Mouse (Mus musculus) neural tube, embryonic 15.5 days (tissue): ENCODE measurements around the gene Acad10. TPM values are rescaled to one million over a fixed set of nuclear protein-coding genes. Genes with fewer than 3 reads are reported as not detected.
"Not testable (repeated sequence)": the region's sequence is repeated elsewhere in the genome, so short reads cannot be mapped to it uniquely, and the experiment has no call there.

Source experiments
- ATAC-seq: fragments of 200-750 bp; cut with Nextera tagmentation; 2 replicates; pipeline ENCODE4 v1.8.0; 2017; ENCODE audit warnings: mild to moderate bottlenecking, moderate TSS enrichment, moderate library complexity; ENCODE audit not compliant: low FRiP score
- H3K27ac ChIP-seq: fragments of 300-500 bp; sonication (generic); replicated peaks from 2 replicates; pipeline ENCODE4 v1.5.1; 2015; ENCODE audit warnings: mild to moderate bottlenecking, inconsistent platforms
- H3K27me3 ChIP-seq: fragments of 300-500 bp; sonication (generic); replicated peaks from 2 replicates; pipeline ENCODE4 v1.6.1; 2015; ENCODE audit warnings: inconsistent platforms
- H3K36me3 ChIP-seq: fragments of 300-500 bp; sonication (generic); 2 replicates; pipeline ENCODE4 v1.6.1; 2015; ENCODE audit warnings: inconsistent platforms
- H3K4me1 ChIP-seq: fragments of 300-500 bp; sonication (generic); 2 replicates; pipeline ENCODE4 v1.6.1; 2015; ENCODE audit warnings: inconsistent platforms
- H3K4me2 ChIP-seq: fragments of 300-500 bp; sonication (generic); 2 replicates; pipeline ENCODE4 v1.6.1; 2015; ENCODE audit warnings: inconsistent platforms, mild to moderate bottlenecking, moderate library complexity
- H3K4me3 ChIP-seq: fragments of 300-500 bp; sonication (generic); replicated peaks from 2 replicates; pipeline ENCODE4 v1.5.1; 2015; ENCODE audit warnings: mild to moderate bottlenecking, inconsistent platforms
- H3K9ac ChIP-seq: fragments of 300-500 bp; sonication (generic); replicated peaks from 2 replicates; pipeline ENCODE4 v1.6.1; 2015; ENCODE audit warnings: mild to moderate bottlenecking, inconsistent platforms
- H3K9me3 ChIP-seq: fragments of 300-500 bp; sonication (generic); replicated peaks from 2 replicates; pipeline ENCODE4 v1.6.1; 2016; ENCODE audit warnings: inconsistent platforms
- WGBS: fragments of 180-500 bp; shearing (Covaris S2); methylation state at CpG from one replicate; pipeline ENCODE4 v1.1.7; 2015; ENCODE audit warnings: mixed read lengths; 5-methylcytosine and 5-hydroxymethylcytosine counted together
- polyA plus RNA-seq: library from polyadenylated mRNA; unstranded; fragments of >200 nt; fragmentation: Nextera tagmentation; extraction: Ambion mirVana; gene quantifications from 2 replicates; pipeline ENCODE4 v1.2.1, GENCODE M21; 2015

Gene Acad10
- polyA plus RNA-seq, 1 experiment from 2014 or later, result 0.91 TPM

DNA sequence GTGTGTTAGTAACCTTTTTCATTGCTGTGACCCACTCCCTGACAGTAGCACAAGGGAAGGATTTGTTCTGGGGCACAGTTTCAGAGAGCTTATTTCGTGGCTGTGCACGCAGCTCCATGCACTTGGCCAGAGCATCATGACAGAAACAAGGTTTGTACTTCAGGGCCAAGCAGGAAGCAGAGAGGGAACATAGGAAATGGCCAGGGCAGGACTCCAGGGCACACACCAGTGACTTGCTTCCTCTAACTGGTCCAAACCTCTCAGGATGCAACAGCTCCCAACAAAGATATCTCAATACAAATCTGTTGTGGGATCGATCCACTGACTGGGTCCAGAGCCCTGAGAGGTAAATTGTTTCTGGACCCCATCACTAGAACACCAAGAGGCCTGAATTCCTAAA, 45.4 kb downstream of the Acad10 start:
- H3K4me2 ChIP-seq, H3K27ac ChIP-seq, H3K4me3 ChIP-seq, ATAC-seq, H3K9ac ChIP-seq, H3K9me3 ChIP-seq, H3K27me3 ChIP-seq, H3K36me3 ChIP-seq: not testable (repeated sequence)
- peaks cover 12% of the 10 kb centered on the region for H3K4me1 ChIP-seq
- WGBS, result 88% methylated on average over 3 of the region's 3 CpGs

DNA sequence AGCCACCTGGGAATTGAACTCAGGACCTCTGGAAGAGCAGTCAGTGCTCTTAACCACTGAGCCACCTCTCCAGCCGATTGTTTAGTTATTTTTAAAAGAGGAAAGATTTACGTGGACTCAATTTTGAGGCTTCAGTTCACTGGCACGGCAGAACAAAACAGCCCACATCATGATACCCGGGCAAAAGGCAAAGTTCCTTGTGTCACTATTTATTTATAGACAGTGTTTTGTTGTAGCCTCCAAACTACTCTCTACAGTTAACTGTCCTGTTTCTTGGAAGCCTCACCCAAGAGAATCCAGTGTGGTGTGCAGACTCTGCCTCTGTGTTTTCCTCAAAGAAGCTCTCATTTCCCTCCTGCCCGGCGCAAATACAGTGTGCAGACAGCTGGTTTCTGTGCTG, 48.3 kb downstream of the Acad10 start:
- Histone ChIP-seq H3K27me3 (no peaks in the 10 kb centered on the region), H3K4me1 (no peaks in the 10 kb centered on the region), H3K9ac (no peak overlapping the region), H3K27ac (no peak overlapping the region), H3K9me3 (no peaks in the 10 kb centered on the region), H3K4me2 (no peak overlapping the region), H3K4me3 (no peak overlapping the region), H3K36me3 (no peaks in the 10 kb centered on the region)
- 80% methylated on average over 6 of the region's 6 CpGs for WGBS
- no peak for ATAC-seq

DNA sequence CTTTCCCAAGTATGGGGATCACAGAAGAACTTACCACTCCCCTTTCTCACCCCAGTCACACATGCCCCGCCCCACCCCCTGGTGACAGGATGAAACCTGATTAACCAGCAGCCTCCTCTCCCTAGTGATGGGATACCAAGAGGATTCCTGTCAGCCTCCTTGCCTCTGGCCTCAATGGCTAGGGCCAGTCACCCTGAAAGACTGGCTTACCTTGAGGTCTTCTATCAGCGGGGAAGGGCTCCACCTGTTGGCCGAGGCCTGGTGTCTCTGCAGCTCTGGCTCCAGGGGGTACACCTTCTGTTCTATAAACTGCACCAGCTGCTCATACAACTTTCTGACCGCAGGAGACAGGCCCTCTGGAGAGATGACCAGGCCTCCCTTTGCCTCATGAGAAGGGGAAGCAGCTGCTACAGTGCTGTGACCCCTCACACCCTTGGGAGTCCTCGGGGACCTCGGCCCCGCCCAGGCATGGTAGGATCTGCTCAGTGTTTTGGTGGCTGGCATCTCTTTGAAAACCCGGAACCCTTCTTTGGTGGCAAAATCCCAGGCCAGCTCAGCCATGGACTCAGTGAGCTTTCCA, 50.7 kb downstream of the Acad10 start:
- H3K36me3 ChIP-seq, H3K27ac ChIP-seq, H3K4me3 ChIP-seq, ATAC-seq, H3K9me3 ChIP-seq, H3K27me3 ChIP-seq, H3K9ac ChIP-seq, H3K4me1 ChIP-seq, H3K4me2 ChIP-seq: not testable (repeated sequence)
- 57% methylated on average over 8 of the region's 8 CpGs for WGBS

DNA sequence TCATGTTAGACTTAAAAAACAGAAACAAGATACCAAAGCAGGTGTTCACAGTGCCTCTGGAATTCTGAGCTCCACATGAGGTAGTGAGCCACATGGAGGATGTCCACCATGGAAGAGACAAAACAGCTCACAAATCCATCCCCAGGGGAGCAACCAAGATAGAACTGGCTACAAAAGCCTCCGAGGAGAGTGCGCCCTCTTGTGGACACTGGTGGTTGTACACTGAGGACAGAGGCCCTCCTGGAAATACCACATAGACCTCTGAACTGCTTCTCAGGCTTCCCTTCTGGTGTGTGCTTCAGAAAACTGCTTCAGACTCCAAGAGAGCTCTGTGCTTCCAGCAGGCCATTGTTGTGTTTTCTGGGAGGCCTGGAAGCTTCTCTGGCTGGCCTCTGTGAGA, 54.2 kb downstream of the Acad10 start:
- WGBS, result 6% methylated on average over 2 of the region's 2 CpGs

DNA sequence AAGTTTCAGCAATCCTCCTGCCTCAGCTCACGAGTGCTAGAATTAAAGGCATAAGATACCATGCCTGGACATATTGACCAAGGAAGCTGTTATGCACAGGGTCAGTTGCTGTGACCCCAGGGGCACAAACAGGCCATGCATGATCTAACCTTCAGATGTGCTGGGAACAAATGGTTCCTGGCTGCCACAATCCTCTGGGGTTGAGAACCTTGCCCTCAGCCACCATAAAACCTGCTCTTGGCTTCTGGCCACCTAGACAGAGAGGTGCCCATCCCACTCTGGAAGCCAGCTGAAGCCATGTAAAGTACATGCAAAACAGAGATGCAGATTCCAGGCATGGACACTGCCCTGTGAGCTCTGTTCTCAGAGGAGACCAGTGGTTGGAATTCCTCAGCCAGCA, 56.5 kb downstream of the Acad10 start:
- not testable (repeated sequence) for H3K4me1 ChIP-seq, H3K4me3 ChIP-seq, H3K36me3 ChIP-seq, H3K27ac ChIP-seq, H3K27me3 ChIP-seq, H3K9ac ChIP-seq, ATAC-seq, H3K9me3 ChIP-seq, H3K4me2 ChIP-seq
- 79% methylated on average over 1 of the region's 1 CpGs for WGBS

More for the DNA sequence above, 54.2 kb downstream of the Acad10 start:
- H3K4me3 ChIP-seq, result no peak overlapping the region
- 0 out of 2 replicates have a peak, but pooled peaks cover 5% of the 10 kb centered on the region for H3K4me1 ChIP-seq
- H3K9me3 ChIP-seq, result no peaks in the 10 kb centered on the region
- no peak overlapping the region for H3K27ac ChIP-seq
- H3K36me3 ChIP-seq, result no peaks in the 10 kb centered on the region
- no peaks in the 10 kb centered on the region for H3K27me3 ChIP-seq
- no peak overlapping the region for H3K4me2 ChIP-seq
- no peak overlapping the region for H3K9ac ChIP-seq
- ATAC-seq, result no peak

DNA sequence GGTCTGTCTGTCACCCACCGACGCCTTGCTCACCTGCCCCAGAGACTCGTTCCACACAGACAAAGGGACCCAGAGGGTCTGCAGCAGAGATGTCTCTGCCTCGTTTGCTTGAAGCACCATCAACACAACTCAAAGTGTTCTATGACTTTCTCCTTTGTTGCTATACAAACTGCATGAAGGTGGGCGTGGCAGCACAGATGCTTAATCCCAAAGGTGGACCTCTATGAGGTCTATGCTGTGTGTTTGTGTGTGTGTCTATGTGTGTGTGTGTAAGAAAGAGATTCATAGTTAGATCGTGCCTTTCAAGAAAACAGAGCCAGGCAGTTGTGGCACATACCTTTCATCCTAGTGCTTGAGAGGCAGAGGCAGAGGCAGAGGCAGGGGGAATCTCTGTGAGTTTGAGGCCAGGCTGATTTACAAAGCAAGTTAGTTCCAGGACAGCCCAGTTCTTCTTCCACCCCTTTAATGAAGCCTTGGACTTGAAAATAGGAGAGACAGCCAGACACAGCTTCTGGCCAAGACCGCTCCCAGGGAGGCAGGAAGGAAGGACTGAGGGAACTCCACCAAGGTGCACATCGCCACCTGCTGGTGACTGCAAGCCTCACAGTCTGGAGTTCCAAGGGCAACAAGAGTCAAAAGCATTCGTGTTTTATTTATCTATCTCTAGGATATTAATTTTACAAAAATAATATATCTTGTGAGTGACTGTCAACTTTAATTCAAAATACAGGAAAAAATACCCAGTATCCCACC, 58.6 kb downstream of the Acad10 start:
- Histone ChIP-seq H3K9me3 (no peaks in the 10 kb centered on the region), H3K4me1 (0 out of 2 replicates have a peak, but pooled peaks cover 5% of the 10 kb centered on the region), H3K27ac (0 out of 2 replicates have a peak overlapping the region, but pooled peaks have one; percentile 18), H3K36me3 (no peaks in the 10 kb centered on the region), H3K9ac (no peak overlapping the region), H3K4me3 (no peak overlapping the region), H3K27me3 (no peaks in the 10 kb centered on the region), H3K4me2 (peak overlapping the region; percentile 13; the same call in 1 of the 2 replicates)
- ATAC-seq, result no peak
- WGBS, result 32% methylated on average over 9 of the region's 9 CpGs

DNA sequence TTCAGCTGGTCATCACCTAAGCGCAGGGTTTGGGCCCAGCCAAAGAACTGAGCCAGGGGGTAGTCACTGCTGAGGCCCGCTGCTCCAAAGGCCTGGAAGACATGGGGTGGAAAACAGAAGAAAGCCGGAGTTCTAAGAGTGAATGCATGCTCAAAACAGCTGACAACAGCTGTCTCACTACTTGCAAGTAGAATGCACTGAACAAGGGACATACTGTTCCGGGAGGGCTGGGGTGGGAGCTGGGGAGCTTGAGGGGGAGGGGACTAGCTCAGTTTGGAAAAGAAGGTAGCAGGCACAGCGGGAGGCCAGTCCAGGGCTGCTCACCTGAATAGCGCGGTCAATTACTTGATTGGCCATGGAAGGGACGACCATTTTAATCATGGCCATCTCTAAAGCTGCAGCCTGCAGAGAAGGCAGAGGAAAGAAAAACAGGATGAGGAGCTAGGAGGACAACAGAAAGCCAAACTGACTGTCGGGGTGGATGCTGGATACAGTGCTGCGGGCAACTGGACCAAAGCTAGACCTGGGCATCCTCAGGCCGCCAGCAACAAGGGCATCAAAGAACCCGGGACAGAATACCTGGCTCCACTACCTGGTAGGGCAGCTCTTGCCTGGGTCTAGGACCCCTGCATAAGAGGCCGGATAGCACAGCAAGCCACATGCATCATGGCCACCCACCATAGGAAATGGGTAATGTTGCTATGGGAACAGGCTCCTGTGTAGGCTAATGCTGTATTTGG, 61.3 kb downstream of the Acad10 start:
- no peaks in the 10 kb centered on the region for H3K36me3 ChIP-seq
- H3K4me1 ChIP-seq, result peaks cover 15% of the 10 kb centered on the region
- ATAC-seq, result no peak
- H3K4me3 ChIP-seq, result no peak overlapping the region
- WGBS, result 61% methylated on average over 13 of the region's 13 CpGs
- no peaks in the 10 kb centered on the region for H3K9me3 ChIP-seq
- H3K27me3 ChIP-seq, result 0 out of 2 replicates have a peak, but pooled peaks cover 2% of the 10 kb centered on the region
- no peak overlapping the region for H3K9ac ChIP-seq
- no peak overlapping the region for H3K4me2 ChIP-seq
- no peak overlapping the region for H3K27ac ChIP-seq

DNA sequence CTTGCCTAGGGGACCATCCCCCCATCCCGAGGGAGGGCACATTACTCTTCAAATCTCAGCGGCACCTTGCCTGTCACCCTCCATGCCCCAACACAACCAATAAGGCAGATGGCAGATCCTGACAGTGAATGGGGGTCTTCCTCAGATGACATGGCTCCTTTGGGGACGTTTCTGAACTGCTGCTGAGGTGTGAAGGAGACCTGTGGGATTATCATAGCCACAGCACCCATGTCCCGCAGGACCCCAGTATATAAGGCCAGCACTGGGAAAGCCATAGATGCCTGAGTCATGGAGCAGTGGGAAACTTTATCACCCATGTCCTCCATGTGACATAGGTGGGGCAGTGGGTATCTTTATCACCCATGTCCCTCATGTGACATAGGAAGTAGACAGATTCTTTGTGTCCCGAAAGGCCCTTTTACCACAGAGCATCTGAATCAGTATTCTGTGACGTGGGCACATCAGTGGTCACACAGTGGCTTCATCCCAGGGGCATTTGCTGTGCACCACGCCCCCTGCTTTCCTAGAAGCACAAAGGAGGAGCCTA, 62.2 kb downstream of the Acad10 start:
- H3K4me2 ChIP-seq, result no peak overlapping the region
- no peak overlapping the region for H3K4me3 ChIP-seq
- H3K9me3 ChIP-seq, result no peaks in the 10 kb centered on the region
- H3K27me3 ChIP-seq, result 0 out of 2 replicates have a peak, but pooled peaks cover 2% of the 10 kb centered on the region
- no peak for ATAC-seq
- peaks cover 22% of the 10 kb centered on the region for H3K4me1 ChIP-seq
- WGBS, result 77% methylated on average over 7 of the region's 7 CpGs
- H3K36me3 ChIP-seq, result no peaks in the 10 kb centered on the region
- no peak overlapping the region for H3K27ac ChIP-seq
- H3K9ac ChIP-seq, result no peak overlapping the region

DNA sequence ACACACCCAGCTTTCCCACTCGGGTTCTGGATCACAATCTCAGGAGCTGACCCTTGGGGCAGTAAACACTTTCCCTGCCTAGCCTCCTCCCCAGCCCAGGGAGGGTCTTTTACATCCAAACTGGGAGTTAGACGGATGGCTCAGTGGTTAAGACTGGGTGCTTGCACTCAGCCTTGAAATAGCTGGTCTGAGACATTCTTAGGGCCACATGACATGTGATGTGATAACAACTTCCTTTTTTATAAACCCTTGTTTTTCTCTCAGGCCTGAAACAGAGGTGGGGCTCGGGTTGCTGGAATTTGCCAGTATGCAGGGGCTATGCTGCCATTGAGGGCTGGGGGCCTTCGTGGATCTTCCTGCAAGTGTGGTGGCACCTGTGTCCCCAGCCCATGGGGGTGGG, 63.0 kb downstream of the Acad10 start:
- no peaks in the 10 kb centered on the region for H3K9me3 ChIP-seq
- peaks cover 30% of the 10 kb centered on the region for H3K4me1 ChIP-seq
- ATAC-seq, result no peak
- no peak overlapping the region for H3K4me3 ChIP-seq
- H3K27ac ChIP-seq, result no peak overlapping the region
- WGBS, result 76% methylated on average over 4 of the region's 4 CpGs
- H3K9ac ChIP-seq, result no peak overlapping the region
- no peak overlapping the region for H3K4me2 ChIP-seq
- H3K27me3 ChIP-seq, result 0 out of 2 replicates have a peak, but pooled peaks cover 2% of the 10 kb centered on the region
- no peaks in the 10 kb centered on the region for H3K36me3 ChIP-seq

DNA sequence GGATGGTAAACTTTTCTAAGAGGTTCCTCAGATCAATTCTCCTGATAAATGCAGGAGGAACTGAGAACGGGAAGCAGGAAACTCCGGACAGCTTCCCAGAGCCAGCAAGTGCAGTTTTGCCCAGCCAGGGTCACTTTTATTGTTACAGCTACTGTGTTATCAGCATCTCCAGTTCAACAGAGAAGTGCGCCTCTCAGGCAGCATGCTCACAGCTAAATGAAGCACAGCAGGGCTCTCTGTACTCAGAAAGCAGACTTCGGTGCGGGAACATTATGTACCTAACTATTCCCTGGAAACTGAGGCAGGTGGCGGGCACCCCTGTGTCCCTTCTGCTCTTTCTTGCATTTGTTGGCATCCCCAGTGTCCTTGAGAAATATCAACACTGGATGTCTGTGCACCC, 64.1 kb downstream of the Acad10 start:
- Histone ChIP-seq H3K4me3 (no peak overlapping the region), H3K9ac (no peak overlapping the region), H3K36me3 (no peaks in the 10 kb centered on the region), H3K9me3 (no peaks in the 10 kb centered on the region), H3K4me1 (peaks cover 35% of the 10 kb centered on the region), H3K27me3 (0 out of 2 replicates have a peak, but pooled peaks cover 2% of the 10 kb centered on the region), H3K27ac (no peak overlapping the region), H3K4me2 (no peak overlapping the region)
- no peak for ATAC-seq
- 81% methylated on average over 6 of the region's 6 CpGs for WGBS

DNA sequence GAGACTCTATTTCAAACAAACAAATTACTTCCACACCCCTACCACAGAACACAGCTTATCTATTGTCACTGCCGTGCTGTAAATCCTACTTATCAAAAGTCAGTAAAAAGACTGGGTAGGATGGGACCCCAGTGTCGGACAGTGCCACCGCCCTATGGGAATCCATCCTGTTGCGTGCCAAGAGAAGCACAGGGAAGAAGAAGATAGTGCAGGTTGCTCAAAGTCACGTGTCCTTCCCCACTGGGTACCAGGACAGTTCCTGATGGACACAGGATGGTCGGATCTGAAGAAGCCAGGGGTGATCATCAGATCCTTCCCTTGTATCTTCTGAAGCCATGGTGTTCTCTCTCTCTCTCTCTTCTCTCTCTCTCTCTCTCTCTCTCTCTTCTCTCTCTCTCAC, 64.6 kb downstream of the Acad10 start:
- WGBS, result 82% methylated on average over 6 of the region's 6 CpGs
- Histone ChIP-seq H3K27me3 (0 out of 2 replicates have a peak, but pooled peaks cover 2% of the 10 kb centered on the region), H3K27ac (no peak overlapping the region), H3K4me1 (peaks cover 38% of the 10 kb centered on the region), H3K4me3 (no peak overlapping the region), H3K4me2 (no peak overlapping the region), H3K9me3 (no peaks in the 10 kb centered on the region), H3K9ac (no peak overlapping the region), H3K36me3 (no peaks in the 10 kb centered on the region)
- no peak for ATAC-seq
